In the genomic region with DNA sequence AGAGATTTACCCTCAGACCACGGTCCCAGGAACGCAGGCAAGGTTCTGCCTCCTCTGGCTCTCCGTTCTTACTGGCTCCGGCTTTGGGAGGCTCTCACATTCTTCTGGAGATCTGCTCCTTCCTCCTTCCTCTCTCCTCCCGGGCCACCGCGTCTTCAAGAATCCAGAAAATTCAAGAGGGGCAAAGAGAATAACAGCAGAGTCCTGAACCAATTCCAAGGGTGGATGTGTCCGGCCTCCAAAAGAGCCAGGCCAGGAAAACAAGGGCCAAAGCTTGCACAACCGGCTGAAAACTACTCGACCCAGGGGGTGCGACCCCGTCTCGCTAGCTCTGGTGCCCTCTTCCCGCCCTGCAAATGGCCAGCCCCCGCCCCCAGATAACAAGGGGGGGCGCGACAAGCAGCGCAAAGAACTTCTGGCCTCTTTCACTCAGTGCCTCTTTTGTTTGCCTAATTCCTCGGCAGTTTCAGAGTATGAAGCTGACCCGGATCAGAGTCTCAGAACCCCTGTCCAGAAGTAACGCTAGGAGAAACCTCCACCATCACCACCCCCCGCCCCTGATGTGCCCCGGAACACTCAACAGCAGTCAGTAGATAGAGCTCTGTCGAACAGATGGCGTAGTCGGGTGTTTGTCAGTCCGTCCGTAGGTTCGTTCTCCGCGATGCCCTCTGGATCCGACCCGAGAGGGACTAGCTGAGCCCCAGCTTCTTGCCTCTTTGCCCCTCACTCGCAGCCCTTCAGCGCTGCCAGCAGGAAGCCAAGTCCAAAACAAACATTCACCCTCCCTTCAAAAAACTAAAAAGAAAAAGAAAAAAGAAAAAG, we compare ENCODE assay signal across 8 mouse cellular contexts. TPM values are rescaled to one million over a fixed set of nuclear protein-coding genes. Genes with fewer than 3 reads are reported as not detected.
A peak's percentile ranks its signal among the peaks of the same experiment; 100 is the strongest.
DNase-seq lines count a peak whose midpoint lies in the region; ATAC-seq and TF ChIP-seq lines count a peak whose summit lies in the region.

No protein-coding gene starts in this region.

- peak overlapping the region; percentile 55 for H3K4me3 ChIP-seq in forebrain, embryonic 12.5 days (replicated peaks)
- H3K4me3 ChIP-seq in hindbrain, embryonic 11.5 days (ENCODE audit: low read depth, low read length), result peak overlapping the region; percentile 51
- H3K4me3 ChIP-seq in limb, embryonic 14.5 days (replicated peaks; ENCODE audit: low read length), result peak overlapping the region; percentile 68
- peak overlapping the region; percentile 63 for H3K4me3 ChIP-seq in midbrain, embryonic 13.5 days (replicated peaks)

- peak overlapping the region; percentile 71 for H3K9ac ChIP-seq in forebrain, embryonic 12.5 days
- peak overlapping the region; percentile 68 for H3K9ac ChIP-seq in hindbrain, embryonic 11.5 days (ENCODE audit: low read depth, low read length)
- peak overlapping the region; percentile 81 for H3K9ac ChIP-seq in limb, embryonic 14.5 days (ENCODE audit: low read depth, low read length, severe bottlenecking)
- peak overlapping the region; percentile 74 for H3K9ac ChIP-seq in midbrain, embryonic 13.5 days (replicated peaks)

- peaks cover 13% of the 10 kb centered on the region; the same call in 1 of the 2 replicates for H3K27me3 ChIP-seq in forebrain, embryonic 12.5 days
- no peaks in the 10 kb centered on the region for H3K27me3 ChIP-seq in hindbrain, embryonic 11.5 days (ENCODE audit: control insufficient read depth, insufficient read depth, low read length)
- no peaks in the 10 kb centered on the region for H3K27me3 ChIP-seq in limb, embryonic 14.5 days (ENCODE audit: control insufficient read depth, insufficient read depth, low read length)
- peaks cover 18% of the 10 kb centered on the region for H3K27me3 ChIP-seq in midbrain, embryonic 13.5 days

- peaks cover 2% of the 10 kb centered on the region; the same call in 1 of the 2 replicates for H3K36me3 ChIP-seq in forebrain, embryonic 12.5 days (replicated peaks)
- no peaks in the 10 kb centered on the region for H3K36me3 ChIP-seq in hindbrain, embryonic 11.5 days (ENCODE audit: control insufficient read depth, insufficient read depth, low read length)
- H3K36me3 ChIP-seq in limb, embryonic 14.5 days (ENCODE audit: control insufficient read depth, insufficient read depth, low read length), result peaks cover 15% of the 10 kb centered on the region
- H3K36me3 ChIP-seq in midbrain, embryonic 13.5 days, result no peaks in the 10 kb centered on the region

- under 1% methylated on average over 35 of the region's 35 CpGs for WGBS in forebrain, embryonic 12.5 days
- under 1% methylated on average over 35 of the region's 35 CpGs for WGBS in hindbrain, embryonic 11.5 days
- WGBS in limb, embryonic 14.5 days, result under 1% methylated on average over 35 of the region's 35 CpGs
- WGBS in midbrain, embryonic 13.5 days, result under 1% methylated on average over 35 of the region's 35 CpGs

- TF ChIP-seq POLR2A in limb, embryonic 14.5 days (IDR thresholded peaks at IDR 0.05; ENCODE audit: borderline replicate concordance, extremely low read depth, insufficient read depth, insufficient read length), result peak; percentile 50; the same call in 1 of the 2 replicates

- peak; percentile 53 for DNase-seq in urinary bladder, postnatal 14 days (ENCODE audit: low spot score)
- no peak for DNase-seq in urinary bladder, adult 2 months (ENCODE audit: low spot score)
- DNase-seq in hindbrain, embryonic 11.5 days (ENCODE audit: low spot score), result peak; percentile 72
- peak; percentile 28 for DNase-seq in limb, embryonic 14.5 days (ENCODE audit: low spot score)
- peak; percentile 41 for DNase-seq in thymus, postnatal 0 days (ENCODE audit: low spot score)
- DNase-seq in left cerebral cortex, adult 8-10 months (ENCODE audit: low spot score in 2 of 2), result no peak

- peak; percentile 33; the same call in 1 of the 2 replicates for ATAC-seq in forebrain, embryonic 12.5 days (ENCODE audit: low FRiP score)
- peak; percentile 30 for ATAC-seq in hindbrain, embryonic 11.5 days (ENCODE audit: low FRiP score)
- ATAC-seq in limb, embryonic 14.5 days (ENCODE audit: low FRiP score, low read depth), result no peak
- peak; percentile 46 for ATAC-seq in midbrain, embryonic 13.5 days

- peak overlapping the region; percentile 72 for H3K4me2 ChIP-seq in forebrain, embryonic 12.5 days
- peak overlapping the region; percentile 81 for H3K4me2 ChIP-seq in hindbrain, embryonic 11.5 days (replicated peaks; ENCODE audit: low read depth, low read length)
- peak overlapping the region; percentile 93 for H3K4me2 ChIP-seq in limb, embryonic 14.5 days (replicated peaks; ENCODE audit: low read depth, low read length, severe bottlenecking)
- H3K4me2 ChIP-seq in midbrain, embryonic 13.5 days (replicated peaks), result peak overlapping the region; percentile 86

- peaks cover 51% of the 10 kb centered on the region for H3K4me1 ChIP-seq in forebrain, embryonic 12.5 days
- H3K4me1 ChIP-seq in hindbrain, embryonic 11.5 days (replicated peaks; ENCODE audit: control insufficient read depth, insufficient read depth, low read length), result 0 out of 2 replicates have a peak, but pooled peaks cover 7% of the 10 kb centered on the region
- H3K4me1 ChIP-seq in limb, embryonic 14.5 days (ENCODE audit: control insufficient read depth, insufficient read depth, low read length), result peaks cover 45% of the 10 kb centered on the region
- peaks cover 57% of the 10 kb centered on the region for H3K4me1 ChIP-seq in midbrain, embryonic 13.5 days (replicated peaks)

- peak overlapping the region; percentile 86 for H3K27ac ChIP-seq in forebrain, embryonic 12.5 days
- peak overlapping the region; percentile 72 for H3K27ac ChIP-seq in hindbrain, embryonic 11.5 days (ENCODE audit: low read depth, low read length)
- H3K27ac ChIP-seq in limb, embryonic 14.5 days (replicated peaks; ENCODE audit: low read depth, low read length), result peak overlapping the region; percentile 93
- peak overlapping the region; percentile 80 for H3K27ac ChIP-seq in midbrain, embryonic 13.5 days

- no peaks in the 10 kb centered on the region for H3K9me3 ChIP-seq in forebrain, embryonic 12.5 days
- H3K9me3 ChIP-seq in hindbrain, embryonic 11.5 days (ENCODE audit: control insufficient read depth, low read length), result no peaks in the 10 kb centered on the region
- H3K9me3 ChIP-seq in limb, embryonic 14.5 days (ENCODE audit: control insufficient read depth, low read length), result no peaks in the 10 kb centered on the region
- no peaks in the 10 kb centered on the region for H3K9me3 ChIP-seq in midbrain, embryonic 13.5 days

RNA-seq across cellular contexts. Expression of gene Snx33, which starts 0.8 kb away (rescaled TPM):
- polyA plus RNA-seq in urinary bladder, adult 2 months (2012; rRNA removed), result 21.3 and 24.1 TPM in 2 replicates
- polyA plus RNA-seq in forebrain, embryonic 12.5 days (2016; fragmentation: Nextera tagmentation; extraction: Ambion mirVana), result 6.0 and 6.2 TPM in 2 replicates
- 3.3 and 3.8 TPM in 2 replicates for polyA plus RNA-seq in hindbrain, embryonic 11.5 days (2014; fragmentation: Nextera tagmentation; extraction: Ambion mirVana)
- polyA plus RNA-seq in limb, embryonic 14.5 days (2012; rRNA removed), result 11.4 and 12.8 TPM in 2 replicates
- 8.1 and 11.2 TPM in 2 replicates for polyA plus RNA-seq in limb, embryonic 14.5 days (2014; fragmentation: Nextera tagmentation; extraction: Ambion mirVana)
- polyA plus RNA-seq in midbrain, embryonic 13.5 days (2015; fragmentation: Nextera tagmentation; extraction: Ambion mirVana), result 2.8 and 3.1 TPM in 2 replicates
- 4.7 and 5.1 TPM in 2 replicates for polyA plus RNA-seq in thymus, postnatal 0 days (2015; fragmentation: Nextera tagmentation; extraction: Ambion mirVana)
- total RNA-seq in left cerebral cortex, adult 8-10 months (2022), result 10 to 100 TPM in 1 of 4 experiments, 1 to 10 TPM in 3; 7.9 to 10.5 (median 8.9) TPM

RNA-seq across cellular contexts. Expression of gene Imp3, which starts 9.9 kb away (rescaled TPM):
- 121 and 136 TPM in 2 replicates for polyA plus RNA-seq in urinary bladder, adult 2 months (2012; rRNA removed)
- polyA plus RNA-seq in forebrain, embryonic 12.5 days (2016; fragmentation: Nextera tagmentation; extraction: Ambion mirVana), result 69.6 and 71.4 TPM in 2 replicates
- polyA plus RNA-seq in hindbrain, embryonic 11.5 days (2014; fragmentation: Nextera tagmentation; extraction: Ambion mirVana), result 66.0 and 70.2 TPM in 2 replicates
- polyA plus RNA-seq in limb, embryonic 14.5 days (2012; rRNA removed), result 165 and 193 TPM in 2 replicates
- 88.8 and 95.2 TPM in 2 replicates for polyA plus RNA-seq in limb, embryonic 14.5 days (2014; fragmentation: Nextera tagmentation; extraction: Ambion mirVana)
- 69.4 and 73.3 TPM in 2 replicates for polyA plus RNA-seq in midbrain, embryonic 13.5 days (2015; fragmentation: Nextera tagmentation; extraction: Ambion mirVana)
- polyA plus RNA-seq in thymus, postnatal 0 days (2015; fragmentation: Nextera tagmentation; extraction: Ambion mirVana), result 154 and 160 TPM in 2 replicates
- total RNA-seq in left cerebral cortex, adult 8-10 months (2022), result 10 to 100 TPM; 50.3 to 56.8 (median 51.5) TPM

RNA-seq across cellular contexts. Expression of gene Snupn, which starts 23.3 kb away (rescaled TPM):
- polyA plus RNA-seq in urinary bladder, adult 2 months (2012; rRNA removed), result 11.3 and 13.0 TPM in 2 replicates
- 25.7 and 27.6 TPM in 2 replicates for polyA plus RNA-seq in forebrain, embryonic 12.5 days (2016; fragmentation: Nextera tagmentation; extraction: Ambion mirVana)
- 26.4 and 30.3 TPM in 2 replicates for polyA plus RNA-seq in hindbrain, embryonic 11.5 days (2014; fragmentation: Nextera tagmentation; extraction: Ambion mirVana)
- polyA plus RNA-seq in limb, embryonic 14.5 days (2012; rRNA removed), result 14.5 and 15.9 TPM in 2 replicates
- 24.2 and 27.0 TPM in 2 replicates for polyA plus RNA-seq in limb, embryonic 14.5 days (2014; fragmentation: Nextera tagmentation; extraction: Ambion mirVana)
- 27.8 and 30.5 TPM in 2 replicates for polyA plus RNA-seq in midbrain, embryonic 13.5 days (2015; fragmentation: Nextera tagmentation; extraction: Ambion mirVana)
- 20.9 and 23.6 TPM in 2 replicates for polyA plus RNA-seq in thymus, postnatal 0 days (2015; fragmentation: Nextera tagmentation; extraction: Ambion mirVana)
- 10 to 100 TPM; 13.5 to 16.5 (median 15.5) TPM for total RNA-seq in left cerebral cortex, adult 8-10 months (2022)

Comparison
In these comparisons a context has a peak if more than half of its experiments do, and no peak if none do; other contexts are left out.
1. DNase-seq: peak in urinary bladder, postnatal 14 days (single experiment), hindbrain, embryonic 11.5 days (single experiment), limb, embryonic 14.5 days (single experiment) and thymus, postnatal 0 days (single experiment); none in urinary bladder, adult 2 months (single experiment) and left cerebral cortex, adult 8-10 months (0 of 2).
2. Peak in every context shown above with its lines, with median percentiles within 50 percentile points of each other: H3K27ac ChIP-seq, H3K4me2 ChIP-seq, H3K4me3 ChIP-seq and H3K9ac ChIP-seq.